Mouse (Mus musculus) hindbrain, embryonic 15.5 days (tissue): ENCODE measurements at regions not wholly inside any gene's neighbourhood (a gene's known extent, or its start where the extent isn't known, plus 50 kb on each side); places are given as distances from the start of the nearest gene placed in this dataset.

Source experiments
- ATAC-seq: fragments of 200-750 bp; cut with Nextera tagmentation; 2 replicates; pipeline ENCODE4 v1.8.0; 2017; ENCODE audit warnings: low read depth, moderate number of reproducible peaks, moderate TSS enrichment; ENCODE audit not compliant: low FRiP score
- H3K27ac ChIP-seq: fragments of 300-500 bp; sonication (generic); replicated peaks from 2 replicates; pipeline ENCODE4 v1.5.1; 2015; ENCODE audit warnings: mild to moderate bottlenecking, inconsistent platforms
- H3K27me3 ChIP-seq: fragments of 300-500 bp; sonication (generic); 2 replicates; pipeline ENCODE4 v1.6.1; 2015; ENCODE audit warnings: control low read depth, inconsistent platforms
- H3K36me3 ChIP-seq: fragments of 300-500 bp; sonication (generic); 2 replicates; pipeline ENCODE4 v1.6.1; 2015; ENCODE audit warnings: control low read depth, inconsistent platforms
- H3K4me1 ChIP-seq: fragments of 300-500 bp; sonication (generic); replicated peaks from 2 replicates; pipeline ENCODE4 v1.6.1; 2015; ENCODE audit warnings: control low read depth, inconsistent platforms
- H3K4me2 ChIP-seq: fragments of 300-500 bp; sonication (generic); 2 replicates; pipeline ENCODE4 v1.6.1; 2015; ENCODE audit warnings: moderate library complexity, mild to moderate bottlenecking, inconsistent platforms
- H3K4me3 ChIP-seq: fragments of 300-500 bp; sonication (generic); 2 replicates; pipeline ENCODE4 v1.5.1; 2015; ENCODE audit warnings: mild to moderate bottlenecking, inconsistent platforms
- H3K9ac ChIP-seq: fragments of 300-500 bp; sonication (generic); 2 replicates; pipeline ENCODE4 v1.6.1; 2015; ENCODE audit warnings: inconsistent platforms
- H3K9me3 ChIP-seq: fragments of 300-500 bp; sonication (generic); 2 replicates; pipeline ENCODE4 v1.6.1; 2016; ENCODE audit warnings: control low read depth, inconsistent platforms
- WGBS: fragments of 180-500 bp; shearing (Covaris S2); methylation state at CpG from one replicate; pipeline ENCODE4 v1.1.7; 2015; 5-methylcytosine and 5-hydroxymethylcytosine counted together

- H3K4me2 ChIP-seq: no peak overlapping the region
- no peaks in the 10 kb centered on the region for H3K36me3 ChIP-seq
- no peaks in the 10 kb centered on the region for H3K9me3 ChIP-seq
- no peaks in the 10 kb centered on the region for H3K4me1 ChIP-seq
- 70% methylated on average over 9 of the region's 9 CpGs for WGBS
- ATAC-seq: no peak
- H3K27me3 ChIP-seq: no peaks in the 10 kb centered on the region
- no peak overlapping the region for H3K9ac ChIP-seq
- no peak overlapping the region for H3K4me3 ChIP-seq
- no peak overlapping the region for H3K27ac ChIP-seq
Observed at GRCm38 (mm10) chr12:107778046-107778445, 225.4 kb downstream of the Bcl11b start.

- ATAC-seq: no peak
- H3K36me3 ChIP-seq: no peaks in the 10 kb centered on the region
- no peak overlapping the region for H3K4me3 ChIP-seq
- no peak overlapping the region for H3K9ac ChIP-seq
- no peak overlapping the region for H3K4me2 ChIP-seq
- H3K27ac ChIP-seq: no peak overlapping the region
- H3K4me1 ChIP-seq: no peaks in the 10 kb centered on the region
- no peaks in the 10 kb centered on the region for H3K9me3 ChIP-seq
- no peaks in the 10 kb centered on the region for H3K27me3 ChIP-seq
- WGBS: 85% methylated on average over 13 of the region's 13 CpGs
Observed at GRCm38 (mm10) chr12:107779306-107780057, 223.9 kb downstream of the Bcl11b start.

GRCm38 (mm10) chr12:107782147-107782546 lies 221.3 kb downstream of the Bcl11b start:
- Histone ChIP-seq H3K36me3 (no peaks in the 10 kb centered on the region), H3K9me3 (no peaks in the 10 kb centered on the region), H3K9ac (no peak overlapping the region), H3K4me3 (no peak overlapping the region), H3K4me2 (no peak overlapping the region), H3K4me1 (no peaks in the 10 kb centered on the region), H3K27me3 (no peaks in the 10 kb centered on the region), H3K27ac (no peak overlapping the region)
- ATAC-seq: no peak
- 62% methylated on average over 3 of the region's 3 CpGs for WGBS

GRCm38 (mm10) chr12:107783831-107784230 lies 219.6 kb downstream of the Bcl11b start:
- no peak for ATAC-seq
- Histone ChIP-seq H3K36me3 (no peaks in the 10 kb centered on the region), H3K27me3 (no peaks in the 10 kb centered on the region), H3K4me3 (no peak overlapping the region), H3K9me3 (no peaks in the 10 kb centered on the region), H3K4me2 (no peak overlapping the region), H3K27ac (no peak overlapping the region), H3K9ac (no peak overlapping the region), H3K4me1 (no peaks in the 10 kb centered on the region)
- 87% methylated on average over 7 of the region's 7 CpGs for WGBS

- Histone ChIP-seq H3K9me3 (no peaks in the 10 kb centered on the region), H3K9ac (no peak overlapping the region), H3K4me3 (no peak overlapping the region), H3K27ac (no peak overlapping the region), H3K27me3 (peaks cover 4% of the 10 kb centered on the region; the same call in 1 of the 2 replicates), H3K36me3 (no peaks in the 10 kb centered on the region), H3K4me2 (no peak overlapping the region), H3K4me1 (0 out of 2 replicates have a peak, but pooled peaks cover 4% of the 10 kb centered on the region)
- ATAC-seq: no peak
- WGBS: 35% methylated on average over 6 of the region's 6 CpGs
Observed at GRCm38 (mm10) chr12:107789818-107790217, 213.6 kb downstream of the Bcl11b start.

GRCm38 (mm10) chr12:107800296-107800695 lies 203.1 kb downstream of the Bcl11b start:
- no peak overlapping the region for H3K27ac ChIP-seq
- no peak overlapping the region for H3K4me3 ChIP-seq
- H3K36me3 ChIP-seq: no peaks in the 10 kb centered on the region
- H3K9ac ChIP-seq: no peak overlapping the region
- WGBS: 90% methylated on average over 5 of the region's 5 CpGs
- no peaks in the 10 kb centered on the region for H3K9me3 ChIP-seq
- H3K27me3 ChIP-seq: no peaks in the 10 kb centered on the region
- H3K4me1 ChIP-seq: no peaks in the 10 kb centered on the region
- H3K4me2 ChIP-seq: no peak overlapping the region
- no peak for ATAC-seq

- Histone ChIP-seq H3K9me3 (no peaks in the 10 kb centered on the region), H3K27me3 (no peaks in the 10 kb centered on the region), H3K4me2 (no peak overlapping the region), H3K27ac (no peak overlapping the region), H3K4me3 (no peak overlapping the region), H3K9ac (no peak overlapping the region), H3K4me1 (peaks cover 11% of the 10 kb centered on the region), H3K36me3 (no peaks in the 10 kb centered on the region)
- 30% methylated on average over 11 of the region's 11 CpGs for WGBS
- ATAC-seq: peak; percentile 69
Observed at GRCm38 (mm10) chr12:107807634-107808033, 195.8 kb downstream of the Bcl11b start.

GRCm38 (mm10) chr12:107808158-107808715 lies 195.2 kb downstream of the Bcl11b start:
- ATAC-seq: no peak
- Histone ChIP-seq H3K9me3 (no peaks in the 10 kb centered on the region), H3K9ac (no peak overlapping the region), H3K36me3 (no peaks in the 10 kb centered on the region), H3K4me1 (peaks cover 11% of the 10 kb centered on the region), H3K4me2 (no peak overlapping the region), H3K4me3 (no peak overlapping the region), H3K27ac (no peak overlapping the region), H3K27me3 (no peaks in the 10 kb centered on the region)
- 53% methylated on average over 9 of the region's 9 CpGs for WGBS

- Histone ChIP-seq H3K9me3 (no peaks in the 10 kb centered on the region), H3K36me3 (no peaks in the 10 kb centered on the region), H3K4me2 (no peak overlapping the region), H3K9ac (no peak overlapping the region), H3K27me3 (no peaks in the 10 kb centered on the region), H3K4me1 (peaks cover 11% of the 10 kb centered on the region), H3K4me3 (no peak overlapping the region), H3K27ac (no peak overlapping the region)
- 46% methylated on average over 5 of the region's 5 CpGs for WGBS
- no peak for ATAC-seq
Observed at GRCm38 (mm10) chr12:107811231-107811630, 192.2 kb downstream of the Bcl11b start.

GRCm38 (mm10) chr12:107812549-107813335 lies 190.7 kb downstream of the Bcl11b start:
- Histone ChIP-seq H3K4me2 (no peak overlapping the region), H3K9ac (no peak overlapping the region), H3K4me3 (no peak overlapping the region), H3K4me1 (peaks cover 9% of the 10 kb centered on the region), H3K36me3 (no peaks in the 10 kb centered on the region), H3K9me3 (no peaks in the 10 kb centered on the region), H3K27me3 (no peaks in the 10 kb centered on the region), H3K27ac (no peak overlapping the region)
- WGBS: 59% methylated on average over 14 of the region's 14 CpGs
- ATAC-seq: no peak

- Histone ChIP-seq H3K4me2 (no peak overlapping the region), H3K9me3 (no peaks in the 10 kb centered on the region), H3K27ac (no peak overlapping the region), H3K9ac (no peak overlapping the region), H3K4me1 (0 out of 2 replicates have a peak, but pooled peaks cover 3% of the 10 kb centered on the region), H3K27me3 (no peaks in the 10 kb centered on the region), H3K36me3 (no peaks in the 10 kb centered on the region), H3K4me3 (no peak overlapping the region)
- 88% methylated on average over 7 of the region's 7 CpGs for WGBS
- no peak for ATAC-seq
Observed at GRCm38 (mm10) chr12:107814926-107815325, 188.5 kb downstream of the Bcl11b start.

- no peaks in the 10 kb centered on the region for H3K27me3 ChIP-seq
- no peak for ATAC-seq
- H3K9me3 ChIP-seq: no peaks in the 10 kb centered on the region
- H3K4me1 ChIP-seq: no peaks in the 10 kb centered on the region
- no peaks in the 10 kb centered on the region for H3K36me3 ChIP-seq
- H3K4me2 ChIP-seq: no peak overlapping the region
- WGBS: 84% methylated on average over 5 of the region's 5 CpGs
- H3K9ac ChIP-seq: no peak overlapping the region
- no peak overlapping the region for H3K27ac ChIP-seq
- no peak overlapping the region for H3K4me3 ChIP-seq
Observed at GRCm38 (mm10) chr12:107823768-107824394, 179.5 kb downstream of the Bcl11b start.
